Mouse (Mus musculus) ovary, adult 18-20 months (tissue): ENCODE data around the gene E130308A19Rik.

Experiments
- DNase-seq: peaks from one replicate; pipeline ENCODE4 v3.0.0; 2022; ENCODE audit warnings: low spot score, mixed read lengths

Gene E130308A19Rik

DNA sequence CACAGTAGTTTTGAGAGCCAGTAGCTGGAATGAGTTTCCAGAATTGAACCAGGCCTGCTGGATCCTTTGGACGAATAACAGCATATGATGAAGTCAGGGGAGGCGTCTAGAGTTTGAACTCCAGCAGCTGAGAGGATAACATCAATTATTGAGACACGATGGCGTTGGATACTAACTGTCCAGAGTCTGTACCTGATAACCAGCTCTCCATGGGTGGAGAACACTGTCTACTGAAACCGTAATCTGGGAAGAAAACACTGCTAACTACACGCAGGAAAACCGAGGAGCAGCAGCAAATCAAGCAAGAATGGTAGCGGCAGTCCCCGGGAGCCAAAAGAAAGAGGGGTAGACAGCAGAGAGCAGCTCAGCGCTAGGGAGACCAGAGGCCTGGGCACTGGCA lies 56.9 kb downstream of the E130308A19Rik start:
- no peak for DNase-seq

DNA sequence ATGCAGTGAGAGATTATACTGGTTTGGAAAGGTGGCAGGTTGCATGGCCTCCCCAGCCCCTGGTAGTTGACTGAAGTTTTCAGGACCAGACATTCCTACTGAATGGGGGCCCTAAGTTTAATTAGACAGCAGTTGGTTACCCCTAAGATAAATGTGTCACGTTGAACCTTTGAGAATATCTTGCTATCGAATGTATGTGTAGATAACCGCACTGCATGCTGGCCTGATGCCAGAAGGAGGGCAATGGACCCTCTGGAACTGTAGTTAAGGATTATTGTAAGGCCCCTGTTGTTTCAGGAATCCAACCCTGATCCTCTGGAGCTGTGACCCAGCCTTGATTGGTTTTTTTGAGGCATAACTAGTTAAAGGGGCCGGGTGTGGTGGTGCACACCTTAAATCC lies 58.3 kb downstream of the E130308A19Rik start:
- no peak for DNase-seq

DNA sequence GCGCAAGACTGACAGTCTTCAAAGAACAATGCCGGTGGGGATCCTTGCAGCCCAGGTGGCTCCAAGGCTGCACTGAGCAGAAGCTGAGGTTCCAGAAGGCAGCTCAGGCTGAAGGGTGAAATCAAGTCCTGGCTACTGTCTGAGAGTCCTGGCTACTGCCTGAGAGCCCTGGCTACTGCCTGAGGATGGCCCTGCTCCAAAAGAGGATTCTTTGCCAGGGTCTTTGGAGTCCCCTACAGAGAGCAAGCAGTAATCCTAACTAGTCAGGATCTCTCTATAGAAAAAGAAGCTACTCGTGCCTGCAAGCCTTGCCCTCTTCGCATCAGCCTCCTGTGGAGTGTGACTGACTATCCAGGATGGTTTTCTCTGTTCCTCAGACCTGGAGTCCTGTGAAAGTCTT lies 60.7 kb downstream of the E130308A19Rik start:
- no peak for DNase-seq

DNA sequence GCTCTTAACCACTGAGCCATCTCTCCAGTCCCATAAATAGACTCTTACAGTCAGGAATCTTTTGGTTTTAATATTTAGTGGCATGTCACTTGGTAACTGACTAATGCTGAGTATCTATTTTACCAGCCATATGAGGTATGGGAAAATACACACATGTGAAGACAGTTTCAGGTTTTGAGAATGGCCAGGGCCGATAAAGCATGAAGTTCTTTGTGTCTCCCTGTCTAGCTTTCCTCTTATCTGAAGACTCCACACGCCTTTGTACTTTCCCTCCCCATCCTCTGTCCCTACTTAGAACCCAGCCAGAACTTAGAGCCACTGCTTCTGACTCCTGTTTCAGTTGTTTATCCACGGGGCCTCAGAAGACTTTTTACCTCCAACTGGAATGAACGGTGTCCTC lies 63.0 kb downstream of the E130308A19Rik start:
- no peak for DNase-seq

DNA sequence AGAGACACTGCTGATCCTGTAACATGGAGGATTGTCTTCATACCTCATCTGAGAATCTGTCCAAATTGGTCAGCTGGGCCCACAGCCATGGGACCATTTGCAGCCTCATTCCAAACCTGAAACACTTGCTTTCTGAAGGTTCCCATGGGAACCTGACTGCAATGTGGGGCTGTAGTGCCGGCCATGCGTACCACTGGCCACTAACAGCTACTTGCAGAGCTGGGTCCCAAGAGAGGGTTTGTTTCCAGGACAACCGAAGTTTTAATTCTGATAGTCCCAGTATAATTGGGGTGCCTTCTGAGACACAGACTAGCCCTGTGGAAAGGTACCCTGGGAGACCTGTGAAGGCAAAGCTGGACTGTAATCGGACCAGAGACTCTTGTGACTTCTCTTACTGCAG lies 64.1 kb downstream of the E130308A19Rik start:
- no peak for DNase-seq

DNA sequence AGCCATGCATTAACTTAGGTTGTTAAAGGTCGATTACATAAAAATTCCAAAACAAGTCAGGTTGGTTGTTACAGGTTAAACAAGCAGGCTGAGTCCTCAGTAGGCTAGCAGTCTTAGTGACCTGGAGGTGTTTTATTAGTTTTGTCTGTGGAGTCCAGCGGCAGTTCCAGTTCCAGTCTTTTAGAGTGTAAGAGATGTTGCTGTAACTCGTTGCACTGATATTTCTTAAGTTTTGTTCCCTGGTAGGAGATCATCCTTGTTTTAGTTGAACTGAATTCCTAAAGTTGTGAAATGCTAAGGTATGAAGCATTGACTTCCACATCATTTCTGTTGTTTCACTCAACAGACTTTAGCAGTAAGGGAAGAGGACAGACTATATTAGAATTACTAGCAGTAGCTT lies 70.8 kb downstream of the E130308A19Rik start:
- DNase-seq = no peak

DNA sequence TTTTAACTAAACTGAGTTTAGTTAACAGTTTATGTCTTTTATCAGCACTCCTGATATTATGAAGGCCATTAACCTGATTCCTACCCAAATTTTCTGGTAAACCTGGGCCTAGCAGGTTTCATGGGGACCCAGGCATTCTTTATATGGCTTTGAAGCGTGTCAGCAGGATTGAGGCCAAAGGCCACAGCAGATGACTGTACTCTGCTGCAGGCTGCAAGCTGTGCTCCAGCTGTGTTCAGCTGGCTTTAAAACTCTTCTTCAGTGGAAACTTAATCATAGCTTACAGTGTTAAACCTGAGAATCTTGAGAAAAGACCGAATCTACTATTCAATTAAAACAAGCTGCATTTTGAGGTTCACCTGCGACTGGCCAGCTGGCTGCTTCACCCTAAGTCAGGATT lies 71.9 kb downstream of the E130308A19Rik start:
- DNase-seq = no peak

DNA sequence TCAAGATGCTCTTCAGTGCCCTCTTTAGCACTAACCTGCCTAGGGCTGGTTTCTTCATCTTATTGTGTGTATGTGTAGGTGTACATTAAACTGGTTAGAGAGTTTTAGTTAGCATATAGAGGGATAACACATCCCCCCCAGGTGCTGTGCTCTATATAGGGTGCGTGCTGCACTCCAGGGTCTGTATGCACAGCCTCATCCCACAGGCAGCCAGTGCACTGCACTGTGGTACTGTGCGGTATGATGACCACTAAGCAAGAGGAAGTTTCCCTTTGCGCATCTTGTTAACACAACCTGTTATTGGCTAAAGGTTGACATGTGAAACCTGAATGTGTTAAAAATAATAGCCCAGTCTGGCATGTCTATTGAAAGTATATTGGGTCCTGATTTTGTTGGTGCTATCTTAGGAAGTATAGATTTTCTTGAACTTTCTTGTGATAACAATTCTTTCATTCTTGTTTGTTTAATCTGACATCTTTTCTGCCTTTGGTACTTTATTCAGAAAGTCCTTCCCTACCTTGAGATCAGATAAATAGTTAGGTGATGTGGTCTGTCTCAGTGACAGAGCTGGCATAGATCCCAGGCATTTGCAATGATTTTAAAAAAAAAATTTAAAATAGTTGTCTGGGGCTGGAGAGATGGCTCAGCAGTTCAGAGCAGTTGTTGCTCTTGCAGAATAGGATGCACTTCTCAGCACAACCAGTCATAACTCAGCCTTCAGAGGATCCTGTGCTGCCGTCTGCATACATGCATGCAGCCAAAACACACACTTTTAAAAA lies 73.2 kb downstream of the E130308A19Rik start:
- DNase-seq = no peak

DNA sequence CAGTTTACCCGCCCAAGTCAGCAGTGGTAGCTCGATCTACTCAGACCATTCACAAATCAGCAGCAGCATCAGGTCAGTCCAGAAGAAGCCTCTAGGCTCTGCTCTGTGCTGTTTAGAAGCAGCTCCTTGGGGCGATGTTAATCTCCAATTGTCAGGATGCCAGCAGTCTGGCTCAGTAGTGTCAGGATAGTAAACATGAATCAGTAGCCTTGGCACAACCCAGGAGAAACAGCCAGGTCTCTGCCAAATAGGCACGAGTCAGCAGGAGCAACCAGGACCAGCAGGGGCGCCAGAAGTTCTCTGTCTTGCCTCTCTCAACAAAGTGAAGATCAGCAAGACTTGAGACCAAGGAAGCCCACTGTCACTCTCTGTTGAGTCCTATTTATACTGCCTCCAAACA lies 83.3 kb downstream of the E130308A19Rik start:
- no peak for DNase-seq

DNA sequence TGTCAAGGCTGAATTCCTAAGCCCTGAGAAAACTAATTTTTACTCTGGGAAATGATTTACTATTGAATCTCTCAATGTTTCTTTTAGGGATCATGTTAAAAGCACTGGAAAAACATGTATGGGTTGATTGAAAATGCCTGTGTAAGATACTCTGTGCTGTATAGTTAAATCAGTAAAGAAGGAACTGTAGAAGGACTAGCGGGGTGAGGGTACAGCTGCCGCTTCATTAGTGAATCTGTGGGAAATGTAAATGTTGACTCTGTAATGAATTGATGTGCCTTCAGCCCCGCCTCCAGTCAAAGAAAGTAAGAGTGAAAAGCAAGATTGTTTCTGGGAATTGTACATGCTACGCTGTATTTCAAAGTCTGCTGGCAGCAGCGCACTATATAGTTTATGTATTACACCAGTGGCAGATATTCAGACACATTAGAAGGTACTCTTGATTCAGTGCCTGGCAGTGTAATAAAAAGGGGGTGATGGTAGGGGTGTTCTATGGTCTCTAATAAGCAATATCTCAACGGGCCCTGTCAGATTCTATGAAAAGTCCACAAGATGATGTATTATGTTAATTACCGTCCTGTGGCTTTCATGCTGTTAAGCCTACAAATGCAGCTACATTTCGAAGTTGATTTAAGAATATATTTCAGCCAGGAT lies 84.9 kb downstream of the E130308A19Rik start:
- DNase-seq = no peak

DNA sequence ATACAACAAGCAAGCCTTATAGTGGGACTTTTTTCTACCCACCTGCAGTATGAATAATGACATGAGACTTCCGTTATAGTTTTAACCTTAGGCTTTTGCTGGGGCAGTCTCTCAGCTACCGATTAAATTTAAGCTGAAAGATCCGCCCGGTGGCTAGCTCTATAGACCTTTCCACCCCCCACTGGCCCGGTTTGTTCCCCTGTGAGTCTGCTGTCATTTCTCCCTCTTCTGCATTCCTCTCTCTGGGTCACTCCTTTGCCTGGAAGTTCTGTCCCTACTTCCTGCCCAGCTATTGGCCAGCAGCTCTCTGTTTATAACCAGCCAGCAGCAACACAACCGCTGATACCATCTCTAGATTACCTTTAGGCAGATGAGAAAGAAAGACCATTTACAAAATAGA lies 86.4 kb downstream of the E130308A19Rik start:
- DNase-seq = no peak

DNA sequence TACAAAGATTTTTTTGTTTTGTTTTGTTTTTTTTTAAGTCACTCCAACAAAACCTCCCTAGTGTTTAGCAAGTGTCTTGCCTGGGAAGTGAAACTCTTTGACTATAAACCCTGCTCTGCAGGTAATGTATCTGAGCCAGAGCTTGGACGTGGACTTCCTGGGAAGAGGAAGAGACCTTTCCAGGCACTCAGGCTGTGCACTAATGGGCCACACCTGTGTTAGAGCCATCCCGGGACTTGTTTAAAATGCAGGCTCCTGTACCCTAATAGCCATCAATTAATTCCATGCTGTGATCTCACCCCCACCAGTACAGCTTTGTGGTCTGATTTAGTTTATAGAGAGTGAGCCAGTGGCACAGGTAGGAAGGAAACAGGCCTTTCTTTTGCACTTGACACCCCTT lies 86.9 kb downstream of the E130308A19Rik start:
- DNase-seq = no peak

DNA sequence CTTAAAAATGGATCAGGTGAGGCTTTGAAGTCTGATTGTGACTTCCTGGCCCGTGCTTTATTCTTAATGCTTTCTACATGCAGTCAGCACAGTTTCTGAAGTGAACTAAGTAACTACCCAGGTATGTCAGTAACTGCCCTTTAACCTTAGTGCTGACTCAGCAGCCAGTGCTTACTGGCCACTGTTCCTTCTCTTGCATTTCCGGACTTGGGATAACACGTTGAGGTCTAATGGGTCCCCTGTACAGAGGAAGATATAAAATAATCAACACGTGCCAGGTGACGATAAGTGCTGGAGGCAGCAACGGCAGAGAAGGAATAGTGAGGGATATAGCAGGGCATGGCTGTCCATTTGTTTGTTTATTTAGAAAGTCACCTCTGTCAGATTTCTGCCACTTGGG lies 88.5 kb downstream of the E130308A19Rik start:
- DNase-seq = no peak

DNA sequence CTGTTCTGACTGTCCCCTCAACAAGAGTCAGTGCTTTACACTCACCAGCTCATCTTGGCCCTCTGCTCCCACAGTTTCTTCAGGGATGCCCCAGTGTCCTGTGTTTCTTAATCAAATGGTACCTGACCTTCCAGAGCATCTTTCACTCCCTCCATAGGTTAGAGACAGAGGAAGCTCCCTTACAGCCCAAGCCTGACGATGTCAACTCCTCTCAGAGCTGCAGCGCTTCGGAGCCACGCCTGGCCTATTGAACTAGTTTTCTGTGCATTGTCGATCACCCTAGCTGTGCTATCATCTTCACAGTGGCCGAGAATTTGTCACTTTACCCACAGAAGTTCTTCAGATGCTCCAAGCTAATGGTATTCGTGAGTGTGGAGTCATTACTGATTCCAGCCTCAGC lies 88.9 kb downstream of the E130308A19Rik start:
- no peak for DNase-seq

DNA sequence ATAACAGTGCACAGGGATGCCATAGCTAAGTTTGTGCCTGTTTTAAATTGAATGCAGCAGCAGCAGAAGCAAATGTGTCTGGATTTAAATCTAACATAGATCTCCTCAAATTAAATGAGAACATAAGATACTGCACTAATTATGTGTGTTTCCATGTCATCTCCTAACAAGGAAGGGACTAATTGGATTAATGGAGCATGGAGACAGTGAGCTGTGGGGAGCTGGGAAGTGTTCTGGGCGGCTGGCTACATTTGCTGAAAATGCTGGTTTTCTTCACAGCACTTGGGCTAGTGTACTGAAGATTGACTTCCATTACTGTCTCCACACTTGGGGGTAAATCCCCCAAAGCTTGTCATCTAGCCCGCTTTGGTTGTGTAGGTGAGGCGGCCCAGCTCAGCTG lies 89.5 kb downstream of the E130308A19Rik start:
- DNase-seq = no peak

DNA sequence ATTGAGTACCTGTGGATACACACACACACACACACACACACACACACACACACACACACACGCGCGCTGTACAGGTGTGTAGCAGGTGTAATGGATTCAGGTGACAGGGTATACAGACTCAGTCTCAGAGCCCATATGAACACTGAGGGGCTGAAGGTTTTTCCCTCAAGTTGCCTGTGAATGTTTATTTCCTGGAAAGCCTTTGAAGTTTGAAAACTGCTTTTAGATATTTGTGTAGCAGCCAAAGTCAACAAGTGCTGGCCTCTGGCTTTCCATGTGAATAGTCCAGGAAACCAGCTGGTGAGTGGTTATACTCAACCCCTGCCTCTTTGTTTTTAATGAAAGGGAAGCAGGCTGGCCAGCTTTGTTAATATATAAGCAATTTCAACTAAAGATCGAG lies 91.3 kb downstream of the E130308A19Rik start:
- no peak for DNase-seq

DNA sequence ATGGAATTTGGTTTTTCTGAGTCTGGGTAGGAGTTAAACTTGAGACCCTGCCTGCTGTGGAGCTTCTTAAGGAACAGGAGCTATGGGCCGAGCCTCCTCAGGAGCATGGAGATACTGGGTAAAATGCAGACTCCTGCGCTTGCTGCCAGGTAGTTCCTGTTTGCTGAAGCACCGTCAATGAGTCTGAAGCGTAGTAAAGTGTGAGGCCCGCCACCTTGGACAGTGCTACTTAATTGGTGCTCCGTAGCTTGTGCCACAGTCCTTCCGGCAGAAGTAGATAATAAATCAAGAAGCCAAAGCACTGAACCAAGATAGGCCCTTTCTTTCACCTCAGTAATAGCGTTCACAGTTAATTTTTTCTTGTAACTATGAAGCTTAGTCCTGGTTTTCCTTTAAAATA lies 92.5 kb downstream of the E130308A19Rik start:
- no peak for DNase-seq

DNA sequence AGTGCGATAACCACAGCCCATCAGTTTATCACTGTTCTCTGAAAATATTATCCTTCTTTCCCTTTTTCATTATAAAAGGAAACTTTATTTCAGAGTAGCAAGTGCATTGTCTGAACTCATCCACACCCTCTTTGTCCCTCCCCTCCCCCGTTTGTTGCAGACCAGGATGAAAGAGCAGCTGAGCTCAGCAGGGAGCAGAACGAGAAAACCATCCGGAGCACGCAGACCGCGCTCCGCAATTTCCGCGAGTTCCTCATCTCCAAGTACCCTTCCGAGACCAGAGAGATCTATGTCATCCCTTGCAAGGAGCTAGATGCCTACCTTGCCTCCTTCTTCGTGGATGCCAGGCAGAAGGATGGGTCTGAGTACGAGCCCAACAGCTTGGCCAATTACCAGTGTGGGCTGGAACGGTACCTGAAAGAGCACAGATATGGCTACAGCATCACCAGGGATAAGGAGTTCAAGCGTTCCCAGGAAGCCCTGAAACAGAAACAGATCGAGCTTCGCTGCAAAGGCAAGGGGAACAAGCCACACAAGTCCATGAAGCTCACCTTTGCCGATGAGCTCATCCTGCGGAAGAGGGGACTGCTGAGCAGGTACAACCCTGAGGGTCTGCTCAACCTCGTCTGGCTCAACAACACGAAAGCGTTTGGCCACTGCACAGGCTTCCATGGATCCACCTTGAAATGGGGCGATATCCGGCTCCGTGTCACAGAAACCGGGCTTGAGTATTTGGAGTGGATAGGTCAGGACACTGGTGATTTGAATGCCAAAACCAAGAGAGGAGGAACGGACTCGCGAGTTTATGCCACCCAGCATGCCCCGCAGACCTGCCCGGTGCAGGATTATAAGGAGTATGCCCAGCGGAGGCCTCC lies 93.7 kb downstream of the E130308A19Rik start:
- DNase-seq = no peak

DNA sequence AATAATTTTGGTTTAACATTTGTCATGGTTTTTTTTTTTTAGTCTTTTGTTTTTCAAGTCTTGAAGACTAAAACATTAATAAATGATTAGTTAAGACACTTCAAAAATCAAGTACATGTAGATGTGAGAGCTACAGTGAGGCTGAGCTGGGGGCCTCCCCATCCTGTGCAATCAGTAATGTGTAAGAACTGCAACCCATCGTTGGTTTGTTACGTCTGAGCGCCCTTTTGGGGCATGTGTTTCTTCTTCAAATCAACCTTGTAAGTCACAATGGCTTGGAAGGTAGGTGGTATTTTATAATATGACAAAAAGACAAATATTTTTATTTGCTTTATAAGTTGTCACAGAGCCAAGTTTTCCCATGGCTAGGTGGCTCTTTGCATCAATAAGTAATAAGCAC lies 95.8 kb downstream of the E130308A19Rik start:
- no peak for DNase-seq

DNA sequence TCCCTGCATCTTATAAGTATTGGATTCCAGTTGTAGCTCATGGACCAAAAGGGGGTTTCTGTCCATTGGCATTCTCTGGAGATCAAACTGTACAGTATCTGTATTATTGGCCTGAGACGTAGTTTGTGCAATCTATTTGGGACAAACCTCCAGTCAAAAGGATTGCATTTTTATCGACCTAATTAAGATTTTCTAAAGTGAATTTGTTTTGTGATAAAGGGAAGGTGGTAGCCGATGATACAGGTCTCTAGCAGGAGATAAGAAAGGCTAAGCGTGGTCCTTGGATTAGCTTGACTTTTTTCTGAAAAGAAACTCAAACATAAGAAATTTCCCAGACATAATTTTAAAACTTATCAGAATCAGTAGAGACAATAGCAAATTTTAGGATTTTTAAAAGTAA lies 99.6 kb downstream of the E130308A19Rik start:
- no peak for DNase-seq

DNA sequence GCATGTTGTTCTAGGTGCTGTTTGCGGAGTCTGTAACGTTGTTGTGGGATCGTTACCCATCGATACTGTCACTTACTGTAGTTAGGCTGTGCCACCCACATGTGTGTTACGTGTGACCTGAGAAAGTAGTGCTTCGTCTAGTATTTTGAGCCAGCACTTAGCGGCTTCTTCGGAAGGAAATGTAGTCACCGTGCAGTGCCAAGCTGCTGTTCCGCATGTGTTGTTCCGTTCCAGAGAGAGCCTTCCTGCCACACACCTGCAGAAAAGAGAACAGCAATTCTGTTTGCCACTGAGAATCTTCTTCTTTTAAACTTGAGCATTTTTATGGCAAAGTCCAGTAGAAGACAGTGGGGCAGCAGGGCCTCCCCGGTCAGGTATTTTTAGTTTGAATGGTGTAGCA lies 100.5 kb downstream of the E130308A19Rik start:
- no peak for DNase-seq

DNA sequence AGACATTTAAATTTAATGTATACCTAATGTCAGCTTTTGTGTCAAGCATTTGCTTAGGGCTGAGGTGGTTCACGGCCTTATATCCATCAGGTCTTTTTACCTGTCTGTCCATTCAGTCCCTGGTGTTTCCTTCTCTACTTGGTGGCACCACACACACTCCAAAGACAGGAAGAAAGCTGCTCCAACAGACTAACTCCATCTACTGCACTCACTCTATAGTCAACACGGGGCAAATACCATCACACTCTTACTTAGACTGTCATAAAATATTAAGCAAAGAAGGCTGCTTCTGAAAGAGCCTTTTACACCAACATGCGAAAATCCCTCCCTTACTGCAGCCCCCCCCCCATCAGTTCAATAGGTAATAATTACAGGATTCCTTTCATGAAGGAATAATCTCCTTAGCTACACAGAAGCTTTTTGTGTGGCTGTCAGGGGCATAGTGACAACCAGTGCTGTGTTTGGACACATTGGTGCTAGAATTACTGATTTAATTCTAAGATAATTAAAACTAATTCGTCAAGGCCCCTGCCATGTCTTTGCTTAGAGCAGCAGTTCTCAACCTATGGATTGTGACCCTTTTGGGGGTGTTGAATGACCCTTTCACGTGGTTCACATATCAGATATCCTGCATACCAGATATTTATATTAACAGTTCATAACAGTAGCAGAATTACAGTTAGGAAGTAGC lies 101.3 kb downstream of the E130308A19Rik start:
- no peak for DNase-seq
